Comparison of ENCODE assay signal across 23 mouse cellular contexts in the genomic region with DNA sequence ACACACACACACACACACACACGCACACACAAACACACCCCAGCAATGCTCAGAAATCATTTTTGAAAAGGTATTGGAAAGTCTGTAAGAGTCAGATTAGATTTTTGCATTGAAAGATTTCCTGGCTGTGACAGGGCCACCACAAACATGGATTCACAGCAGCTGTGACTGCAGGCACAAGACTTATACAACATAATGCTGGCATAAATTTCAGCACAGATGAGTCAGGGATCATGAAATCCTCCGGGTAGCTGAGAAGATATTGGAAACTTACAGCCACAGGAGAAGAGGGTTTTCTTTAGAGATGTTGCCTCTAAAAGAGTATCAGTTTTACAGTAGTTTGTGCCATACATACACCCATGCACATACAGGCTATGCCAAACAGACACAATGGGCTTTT.
DNase-seq lines count a peak whose midpoint lies in the region; ATAC-seq lines count a peak whose summit lies in the region.
"Had no signal": no experiment of that assay in that cellular context is flagged by ENCODE, and none has a peak within 500 bp of the region (broad histone marks: within the 10 kb centered on the region; RNA-seq: fewer than 3 reads in every experiment).

No protein-coding gene starts in this region.

- no peak for DNase-seq in frontal cortex, postnatal 10 days (ENCODE audit: low spot score in 2 of 2)
- DNase-seq in layer of hippocampus, adult 9-11 months, result peak; percentile 7
- DNase-seq in layer of hippocampus, postnatal 10 days (ENCODE audit: low spot score in 2 of 2), result no peak
- peak; percentile 62 for DNase-seq in brain, adult 2 months (ENCODE audit: low read depth, low spot score)
- no peak for DNase-seq in urinary bladder, adult 2 months (ENCODE audit: low spot score)
- DNase-seq: adrenal gland, postnatal 10 days; adrenal gland, postnatal 36 days; B cell, adult 2 months; cerebellum, adult 11 months; cerebellum, adult 2 months; cerebellum, adult 9-11 months; cerebellum, postnatal 25 days; gastrocnemius, postnatal 10 days; gastrocnemius, postnatal 36 days; heart, adult 2 months; heart, postnatal 14 days; heart, postnatal 4 days had no signal

- ATAC-seq in frontal cortex, adult (ENCODE audit: low TSS enrichment), result peak; percentile 99
- ATAC-seq: forebrain, embryonic 15.5 days; hindbrain, postnatal 0 days; inflammation-experienced regulatory T-cells, adult 6 months; intestine, embryonic 16.5 days; Patski had no signal

Comparison
In these comparisons a context has a peak if more than half of its experiments do, and no peak if none do; other contexts are left out.
1. DNase-seq: peak in layer of hippocampus, adult 9-11 months (single experiment) and brain, adult 2 months (single experiment); none in frontal cortex, postnatal 10 days (0 of 2), layer of hippocampus, postnatal 10 days (0 of 2) and urinary bladder, adult 2 months (single experiment).